Mouse (Mus musculus) urinary bladder, adult 2 months (tissue): ENCODE results near the gene Mast2. TPM values are rescaled to one million over a fixed set of nuclear protein-coding genes. Genes with fewer than 3 reads are reported as not detected.

Source experiments
- DNase-seq: peaks from one replicate; pipeline ENCODE4 v3.0.0; 2022; ENCODE audit warnings: low spot score
- polyA plus RNA-seq: library from polyadenylated mRNA; depleted of rRNA; stranded (reverse); fragments of >200 nt; gene quantifications from 2 replicates; pipeline ENCODE4 v1.2.3, GENCODE M21; 2012

Gene Mast2
- polyA plus RNA-seq, 1 experiment = 23.6 TPM

GRCm38 (mm10) chr4:116406668-116407067 lies 57.3 kb downstream of the Mast2 start:
- DNase-seq = no peak

- DNase-seq = no peak
These were observed 58.0 kb downstream of the Mast2 start for GRCm38 (mm10) chr4:116405955-116406351.

- no peak for DNase-seq
These were observed 58.6 kb downstream of the Mast2 start for GRCm38 (mm10) chr4:116405276-116405954.

GRCm38 (mm10) chr4:116403884-116404283 lies 60.1 kb downstream of the Mast2 start:
- DNase-seq = no peak

- no peak for DNase-seq
These were observed 61.3 kb downstream of the Mast2 start for GRCm38 (mm10) chr4:116402708-116403107.

GRCm38 (mm10) chr4:116398051-116398450 lies 65.9 kb downstream of the Mast2 start:
- no peak for DNase-seq

- DNase-seq = no peak
These were observed 85.9 kb downstream of the Mast2 start for GRCm38 (mm10) chr4:116377973-116378667.

GRCm38 (mm10) chr4:116371676-116372075 lies 92.3 kb downstream of the Mast2 start:
- no peak for DNase-seq

GRCm38 (mm10) chr4:116358099-116358498 lies 105.9 kb downstream of the Mast2 start:
- DNase-seq = no peak

GRCm38 (mm10) chr4:116352919-116353318 lies 111.1 kb downstream of the Mast2 start:
- no peak for DNase-seq

- no peak for DNase-seq
These were observed 111.5 kb downstream of the Mast2 start for GRCm38 (mm10) chr4:116352496-116352895.

- no peak for DNase-seq
These were observed 121.9 kb downstream of the Mast2 start for GRCm38 (mm10) chr4:116342119-116342518.

GRCm38 (mm10) chr4:116336294-116336693 lies 127.7 kb downstream of the Mast2 start:
- no peak for DNase-seq

- no peak for DNase-seq
These were observed 134.7 kb downstream of the Mast2 start for GRCm38 (mm10) chr4:116329256-116329655.

- DNase-seq = no peak
These were observed 141.9 kb downstream of the Mast2 start for GRCm38 (mm10) chr4:116322127-116322526.

GRCm38 (mm10) chr4:116317575-116317974 lies 146.4 kb downstream of the Mast2 start:
- DNase-seq = no peak

GRCm38 (mm10) chr4:116304551-116304950 lies 159.4 kb downstream of the Mast2 start:
- DNase-seq = no peak

GRCm38 (mm10) chr4:116300878-116301355 lies 163.1 kb downstream of the Mast2 start:
- DNase-seq = no peak

GRCm38 (mm10) chr4:116293296-116293695 lies 170.7 kb downstream of the Mast2 start:
- DNase-seq = no peak

- DNase-seq = no peak
These were observed 172.4 kb downstream of the Mast2 start for GRCm38 (mm10) chr4:116291561-116291960.

- DNase-seq = no peak
These were observed 181.8 kb downstream of the Mast2 start for GRCm38 (mm10) chr4:116282211-116282610.

- no peak for DNase-seq
These were observed 195.8 kb downstream of the Mast2 start for GRCm38 (mm10) chr4:116268220-116268619.
